Mouse (Mus musculus) heart, postnatal 0 days (tissue): ENCODE measurements around the gene Ptprb. TPM values are rescaled to one million over a fixed set of nuclear protein-coding genes. Genes with fewer than 3 reads are reported as not detected.

Source experiments
- ATAC-seq: fragments of 200-750 bp; cut with Nextera tagmentation; 2 replicates; pipeline ENCODE4 v1.8.0; 2017; ENCODE audit warnings: low read depth, moderate number of reproducible peaks, moderate library complexity; ENCODE audit not compliant: insufficient read depth
- DNase-seq: peaks from one replicate; pipeline ENCODE4 v3.0.0-alpha.2; 2016; ENCODE audit warnings: low spot score
- H3K27ac ChIP-seq: fragments of 300-500 bp; sonication (generic); 2 replicates; pipeline ENCODE4 v1.5.1; 2014; ENCODE audit warnings: low read depth, mild to moderate bottlenecking
- H3K27me3 ChIP-seq: fragments of 300-500 bp; sonication (generic); 2 replicates; pipeline ENCODE4 v1.6.1; 2014; ENCODE audit warnings: low read length, mixed read lengths; ENCODE audit not compliant: control insufficient read depth, insufficient read depth
- H3K36me3 ChIP-seq: fragments of 300-500 bp; sonication (generic); replicated peaks from 2 replicates; pipeline ENCODE4 v1.6.1; 2014; ENCODE audit warnings: low read length, mixed read lengths; ENCODE audit not compliant: control insufficient read depth, insufficient read depth
- H3K4me1 ChIP-seq: fragments of 300-500 bp; sonication (generic); 2 replicates; pipeline ENCODE4 v1.6.1; 2014; ENCODE audit warnings: antibody characterized with exemption; ENCODE audit not compliant: control insufficient read depth, insufficient read depth
- H3K4me2 ChIP-seq: fragments of 300-500 bp; sonication (generic); 2 replicates; pipeline ENCODE4 v1.6.1; 2014; ENCODE audit warnings: low read depth, mild to moderate bottlenecking, low read length, moderate library complexity
- H3K4me3 ChIP-seq: fragments of 300-500 bp; sonication (generic); 2 replicates; pipeline ENCODE4 v1.5.1; 2014; ENCODE audit warnings: low read depth, low read length
- H3K9ac ChIP-seq: fragments of 300-500 bp; sonication (generic); replicated peaks from 2 replicates; pipeline ENCODE4 v1.6.1; 2014; ENCODE audit warnings: low read depth, low read length, mixed read lengths
- H3K9me3 ChIP-seq: fragments of 300-500 bp; sonication (generic); replicated peaks from 2 replicates; pipeline ENCODE4 v1.6.1; 2016; ENCODE audit warnings: low read length; ENCODE audit not compliant: control insufficient read depth
- CTCF ChIP-seq: IDR thresholded peaks from 2 replicates; pipeline ENCODE4 v1.5.1; 2016; ENCODE audit warnings: antibody characterized with exemption, control low read depth, low read depth
- EP300 ChIP-seq: IDR thresholded peaks from 2 replicates; pipeline ENCODE4 v1.6.1; 2016; ENCODE audit warnings: antibody characterized with exemption, low read depth
- WGBS: fragments of 180-500 bp; shearing (Covaris S2); extraction: QIAGEN DNeasy Blood & Tissue Kit; methylation state at CpG from one replicate; pipeline ENCODE4 v1.1.7; 2014; 5-methylcytosine and 5-hydroxymethylcytosine counted together
- polyA plus RNA-seq: library from polyadenylated mRNA; unstranded; fragments of >200 nt; fragmentation: Nextera tagmentation; extraction: Ambion mirVana; gene quantifications from 2 replicates; pipeline ENCODE4 v1.2.1, GENCODE M21; 2015
- total RNA-seq: library from RNA; depleted of rRNA; stranded (reverse); fragments of >200 nt; gene quantifications from 2 replicates; pipeline ENCODE4 v1.2.3, GENCODE M21; 2014; ENCODE audit warnings: low replicate concordance

Ptprb gene
- total and polyA plus RNA-seq, 2 experiments from 2014 or later: 6.9 to 22.3 TPM

DNA sequence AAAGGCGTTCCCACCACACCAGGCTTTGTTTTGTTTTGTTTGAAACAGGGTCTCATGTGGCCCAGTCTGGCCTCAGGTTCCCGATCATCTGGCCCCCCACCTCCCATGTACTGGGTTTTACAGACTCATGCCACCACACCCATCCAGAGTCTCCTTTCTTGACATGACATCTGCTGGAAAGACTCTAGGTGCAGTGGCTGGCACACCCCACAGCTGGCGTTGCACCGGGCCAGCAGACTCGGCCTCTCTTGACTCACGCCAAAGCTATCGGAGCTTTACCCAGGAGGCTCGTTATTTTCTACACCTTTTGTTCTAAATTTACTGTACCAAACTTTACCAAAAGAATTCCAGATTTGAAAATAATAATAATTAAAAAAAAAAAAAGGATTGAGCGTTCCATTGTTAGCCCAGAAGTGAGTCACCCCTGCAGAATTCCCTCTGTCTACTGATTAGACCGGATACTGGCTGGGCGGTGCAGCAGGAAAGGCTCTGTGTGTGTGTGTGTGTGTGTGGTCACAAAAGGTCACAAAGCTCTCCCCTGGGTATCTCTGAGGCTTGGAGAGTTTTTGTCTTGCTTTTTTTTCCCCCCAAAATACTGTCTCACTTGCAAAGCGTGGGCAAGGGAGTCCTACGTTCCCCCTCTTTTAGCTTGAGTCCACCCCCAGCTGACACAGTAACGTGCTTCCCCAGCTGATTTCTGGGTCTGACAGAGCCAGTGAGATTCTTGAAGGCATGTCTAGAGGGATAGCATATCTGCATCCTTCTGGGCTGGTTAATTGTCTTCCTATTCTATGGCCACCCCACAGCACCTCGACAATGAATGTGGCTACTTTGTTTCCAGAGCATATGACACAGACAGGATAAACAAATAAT, 8.5 kb upstream of the Ptprb start:
- WGBS: 36% methylated on average over 15 of the region's 15 CpGs
- no peak overlapping the region for H3K4me2 ChIP-seq

DNA sequence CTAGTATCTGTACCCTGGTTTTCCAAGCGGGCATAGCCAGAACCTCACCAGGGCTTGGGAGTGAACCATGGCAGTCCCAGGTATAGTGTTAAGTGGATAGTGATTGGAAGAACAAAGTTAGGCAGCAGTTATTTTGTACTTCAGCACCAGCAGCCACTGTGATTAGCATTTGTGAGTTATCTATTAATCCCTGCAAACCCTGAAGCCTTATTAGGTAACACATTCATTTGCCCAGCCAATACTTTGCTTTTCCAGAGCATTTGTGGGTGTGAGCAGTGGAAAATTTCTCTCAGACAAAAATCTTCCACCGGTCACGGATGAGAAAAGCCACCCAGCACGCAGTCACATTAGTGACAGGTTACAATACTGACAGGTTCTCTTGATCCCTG, 7.9 kb upstream of the Ptprb start:
- TF ChIP-seq EP300: no peak
- no peak for TF ChIP-seq CTCF
- no peak for ATAC-seq

More for the DNA sequence above, 8.5 kb upstream of the Ptprb start:
- Histone ChIP-seq H3K4me3 (no peak overlapping the region), H3K9me3 (no peaks in the 10 kb centered on the region), H3K36me3 (no peaks in the 10 kb centered on the region), H3K4me1 (peaks cover 17% of the 10 kb centered on the region), H3K27ac (peak overlapping the region; percentile 83), H3K9ac (no peak overlapping the region; the same call in 1 of the 2 replicates), H3K27me3 (no peaks in the 10 kb centered on the region)
- TF ChIP-seq EP300 (peak; percentile 77), CTCF (no peak)
- ATAC-seq (peak; percentile 91), DNase-seq (peak; percentile 73)

GRCm38 (mm10) chr10:116268343-116268742, 7.0 kb upstream of the Ptprb start:
- no peaks in the 10 kb centered on the region for H3K27me3 ChIP-seq
- H3K9me3 ChIP-seq: no peaks in the 10 kb centered on the region
- ATAC-seq: no peak
- H3K9ac ChIP-seq: no peak overlapping the region
- H3K4me2 ChIP-seq: no peak overlapping the region
- no peak for TF ChIP-seq CTCF
- TF ChIP-seq EP300: no peak
- H3K27ac ChIP-seq: peak overlapping the region; percentile 83; the same call in 1 of the 2 replicates
- no peak for DNase-seq
- peaks cover 14% of the 10 kb centered on the region; the same call in 1 of the 2 replicates for H3K4me1 ChIP-seq
- WGBS: 39% methylated on average over 4 of the region's 4 CpGs
- no peak overlapping the region for H3K4me3 ChIP-seq
- H3K36me3 ChIP-seq: no peaks in the 10 kb centered on the region

More for the DNA sequence above, 7.9 kb upstream of the Ptprb start:
- Histone ChIP-seq H3K9ac (no peak overlapping the region), H3K4me2 (no peak overlapping the region), H3K27me3 (no peaks in the 10 kb centered on the region), H3K4me3 (no peak overlapping the region), H3K36me3 (no peaks in the 10 kb centered on the region), H3K9me3 (no peaks in the 10 kb centered on the region), H3K27ac (peak overlapping the region; percentile 83), H3K4me1 (peaks cover 14% of the 10 kb centered on the region; the same call in 1 of the 2 replicates)
- DNase-seq: no peak
- WGBS: 27% methylated on average over 4 of the region's 4 CpGs

DNA sequence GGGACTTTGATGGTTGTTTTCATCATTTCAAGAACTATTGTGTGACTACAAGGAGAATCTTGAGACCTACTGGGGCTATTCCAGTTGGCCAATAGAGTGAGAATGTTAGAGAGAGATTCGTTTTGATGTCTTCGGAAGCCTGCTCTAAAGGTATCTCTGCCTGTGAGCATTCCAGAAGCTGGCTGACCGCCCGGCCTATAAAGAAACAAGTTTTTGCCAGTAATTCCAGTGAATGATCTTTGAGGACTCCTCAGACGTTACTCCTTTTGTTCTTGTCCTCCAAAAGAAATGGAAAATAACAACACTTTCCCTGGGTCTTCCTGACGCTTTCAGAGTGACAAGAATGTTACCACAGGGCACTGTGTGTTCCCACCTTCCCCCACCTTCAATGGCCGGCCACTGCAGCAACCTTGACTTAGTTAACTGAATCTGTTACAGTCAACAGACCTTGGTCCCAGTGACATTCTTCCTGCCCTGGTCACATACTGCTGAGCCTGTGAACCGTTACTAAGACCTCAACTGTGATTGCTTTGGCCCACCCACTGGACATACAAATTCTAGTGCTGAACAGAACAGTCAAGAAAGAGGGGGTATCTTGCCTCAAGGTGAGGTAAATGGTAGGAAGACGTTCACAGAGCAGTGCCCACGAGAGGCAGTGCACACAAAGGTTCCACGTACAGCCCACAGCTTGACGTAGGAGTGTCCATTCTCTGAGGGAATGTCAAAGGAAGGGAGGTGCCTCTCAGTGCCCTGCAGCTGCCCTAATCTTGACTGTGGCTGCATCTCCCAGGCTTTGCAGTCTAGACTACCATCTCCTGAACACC, 4.5 kb upstream of the Ptprb start:
- no peak overlapping the region for H3K4me3 ChIP-seq
- TF ChIP-seq CTCF: no peak
- TF ChIP-seq EP300: no peak
- no peaks in the 10 kb centered on the region for H3K36me3 ChIP-seq
- H3K4me1 ChIP-seq: peaks cover 14% of the 10 kb centered on the region; the same call in 1 of the 2 replicates
- H3K27me3 ChIP-seq: no peaks in the 10 kb centered on the region
- WGBS: 60% methylated on average over 12 of the region's 12 CpGs
- DNase-seq (no peak), ATAC-seq (no peak)
- no peak overlapping the region for H3K4me2 ChIP-seq
- no peak overlapping the region for H3K9ac ChIP-seq
- H3K9me3 ChIP-seq: no peaks in the 10 kb centered on the region
- peak overlapping the region; percentile 71 for H3K27ac ChIP-seq

GRCm38 (mm10) chr10:116271470-116271915, 3.8 kb upstream of the Ptprb start:
- WGBS: 68% methylated on average over 10 of the region's 10 CpGs
- DNase-seq (no peak), ATAC-seq (no peak)
- no peak for TF ChIP-seq EP300
- no peak for TF ChIP-seq CTCF
- Histone ChIP-seq H3K36me3 (no peaks in the 10 kb centered on the region), H3K4me2 (no peak overlapping the region), H3K4me3 (no peak overlapping the region), H3K9me3 (no peaks in the 10 kb centered on the region), H3K27ac (peak overlapping the region; percentile 71), H3K27me3 (no peaks in the 10 kb centered on the region), H3K9ac (no peak overlapping the region), H3K4me1 (peaks cover 13% of the 10 kb centered on the region; the same call in 1 of the 2 replicates)
